Mouse (Mus musculus): ENCODE results near the gene Rasgef1a. TPM values are rescaled to one million over a fixed set of nuclear protein-coding genes. Genes with fewer than 3 reads are reported as not detected.

Gene Rasgef1a
- total RNA-seq, 2 experiments from 2014 or later = 0.65 to 0.69 TPM

DNA sequence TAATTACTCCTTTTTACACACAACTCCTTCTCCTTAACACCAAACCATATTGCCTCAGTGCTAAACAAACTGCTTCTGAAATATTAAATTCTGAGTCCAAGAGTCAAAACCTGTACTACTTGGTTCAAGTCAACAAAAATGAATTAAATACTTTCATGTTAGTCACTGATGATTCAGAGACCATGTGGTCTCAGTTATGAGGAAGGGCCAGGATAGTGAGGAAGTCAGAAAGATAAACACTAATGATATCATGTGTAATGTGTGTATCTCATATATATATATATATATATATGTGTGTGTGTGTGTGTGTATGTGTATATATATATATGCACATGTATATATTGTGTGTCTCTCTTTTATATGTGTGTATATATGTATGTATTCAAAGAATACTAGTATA, 115.3 kb downstream of the Rasgef1a start:
- no peak for DNase-seq (ENCODE audit: low spot score in 2 of 2)

DNA sequence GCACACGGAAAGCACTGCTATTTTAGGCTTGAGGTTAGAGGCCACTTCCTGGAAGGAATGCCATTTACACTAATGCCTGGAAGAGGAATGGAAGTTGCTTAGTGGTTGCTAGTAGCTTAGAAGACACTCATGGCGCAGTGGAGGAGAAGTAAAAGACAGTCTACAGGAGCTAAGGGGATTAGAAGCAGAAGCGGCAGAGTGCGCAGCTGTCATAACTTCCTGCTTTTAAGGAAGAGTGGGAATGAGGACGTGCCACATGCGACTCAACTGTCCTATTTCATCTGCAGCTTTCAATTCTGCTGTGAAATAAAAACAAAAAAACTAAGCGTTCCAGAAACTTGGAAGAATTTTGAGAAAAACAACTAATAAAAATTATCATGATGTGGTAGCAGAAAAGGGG, 116.0 kb downstream of the Rasgef1a start:
- no peak for DNase-seq (ENCODE audit: low spot score in 2 of 2)

- no peak for DNase-seq (ENCODE audit: low spot score in 2 of 2)
Observed at GRCm38 (mm10) chr6:118127827-118128487, 116.7 kb downstream of the Rasgef1a start.

- DNase-seq (ENCODE audit: low spot score in 2 of 2) = no peak
Observed at GRCm38 (mm10) chr6:118130022-118130421, 118.8 kb downstream of the Rasgef1a start.

- no peak for DNase-seq (ENCODE audit: low spot score in 2 of 2)
Observed at GRCm38 (mm10) chr6:118134461-118134860, 123.2 kb downstream of the Rasgef1a start.

GRCm38 (mm10) chr6:118137148-118137547, 125.9 kb downstream of the Rasgef1a start:
- no peak for DNase-seq (ENCODE audit: low spot score in 2 of 2)

DNA sequence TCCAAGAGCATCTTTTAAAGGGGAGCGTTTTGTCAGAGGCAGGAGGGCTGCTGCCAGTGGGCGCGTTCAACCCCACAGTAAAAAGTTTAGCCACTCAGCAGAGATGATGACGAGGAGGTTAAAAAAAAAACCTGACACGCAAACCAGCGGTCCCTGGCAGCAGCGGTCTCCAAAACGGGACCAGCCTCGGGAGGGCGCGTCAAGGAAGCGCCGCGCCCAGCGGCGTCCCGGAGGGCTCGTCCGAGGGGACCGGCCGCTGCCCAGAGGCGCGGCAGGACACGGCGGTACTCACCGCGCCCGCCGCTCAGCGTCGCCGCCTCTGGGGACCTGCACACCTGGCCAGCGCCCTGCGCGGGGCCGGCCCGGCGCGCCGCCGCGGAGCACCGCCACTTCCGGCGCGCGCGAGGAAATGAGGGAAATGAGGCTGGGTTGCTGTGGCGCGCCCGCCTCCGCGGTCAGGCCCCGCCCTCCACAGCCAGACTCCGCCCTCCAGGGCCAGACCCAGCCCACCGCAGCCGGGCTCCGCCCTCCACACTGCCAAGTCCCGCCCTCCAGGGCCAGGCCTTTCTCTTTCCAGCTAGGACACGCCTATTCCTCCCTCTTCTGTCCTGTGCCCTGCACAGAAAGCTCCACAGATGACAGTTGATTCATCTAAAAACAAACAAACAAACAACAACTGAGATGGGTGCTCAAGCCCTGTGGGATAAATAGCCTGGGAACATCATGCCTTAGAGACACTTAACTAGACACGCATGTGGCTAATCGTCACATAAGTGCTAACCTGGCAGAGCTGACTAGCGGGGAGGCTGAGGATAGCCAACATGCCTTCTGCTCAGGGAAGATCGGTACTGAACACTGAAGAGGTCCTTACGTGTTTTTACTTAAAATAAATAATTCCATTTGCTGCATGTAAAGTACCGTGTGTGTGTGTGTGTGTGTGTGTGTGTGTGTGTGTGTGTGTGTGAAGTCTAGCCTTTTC, 127.8 kb downstream of the Rasgef1a start, which contains the start of gene Csgalnact2:
Csgalnact2 (minus strand) TSS at position 410 of the 979 bp plus-strand sequence.
- peak; percentile 93 to 95 for DNase-seq (ENCODE audit: low spot score in 2 of 2)

GRCm38 (mm10) chr6:118140961-118141360, 129.7 kb downstream of the Rasgef1a start:
- DNase-seq (ENCODE audit: low spot score in 2 of 2) = no peak

Small RNAs within 50 kb of the gene (microRNA-seq; reads per million reads assigned to microRNA genes)
- gene Mir7044 = not detected

Other genes starting within 250 kb of the Rasgef1a start
- 10 to 100 TPM; 41.5 to 41.8 TPM for gene Zfp637, start 170.3 kb upstream of the Rasgef1a start, total RNA-seq (2021)
- 1 to 10 TPM in 1 of 2 experiments, under 1 TPM in 1; 0.80 to 1.2 TPM for gene Zfp239, start 149.3 kb upstream of the Rasgef1a start, total RNA-seq (2021)
- gene Hnrnpf, start 111.1 kb upstream of the Rasgef1a start, total RNA-seq (2021) = 100 to 1,000 TPM; 299 to 333 TPM
- gene Fxyd4, start 73.7 kb upstream of the Rasgef1a start, total RNA-seq (2021) = not detected
- gene Csgalnact2, start 127.7 kb downstream of the Rasgef1a start, total RNA-seq (2021) = 10 to 100 TPM; 19.4 to 22.8 TPM
- gene Ret, start 186.3 kb downstream of the Rasgef1a start, total RNA-seq (2021) = 10 to 100 TPM in 1 of 2 experiments, 1 to 10 TPM in 1; 9.2 to 13.4 TPM

All from gastrocnemius, postnatal 4 days (tissue).